Mouse (Mus musculus) limb, embryonic 11.5 days (tissue): ENCODE measurements at regions not wholly inside any gene's neighbourhood (a gene's known extent, or its start where the extent isn't known, plus 50 kb on each side); places are given as distances from the start of the nearest gene placed in this dataset.
A peak's percentile ranks its signal among the peaks of the same experiment; 100 is the strongest.

Experiments used
- ATAC-seq: fragments of 200-750 bp; cut with Nextera tagmentation; 2 replicates; pipeline ENCODE4 v1.8.0; 2017; ENCODE audit warnings: low read depth; ENCODE audit not compliant: insufficient number of reproducible peaks, low FRiP score, low TSS enrichment
- DNase-seq: peaks from one replicate; pipeline ENCODE4 v3.0.0-alpha.2; 2015; ENCODE audit warnings: low spot score
- H3K27ac ChIP-seq: fragments of 300-500 bp; sonication (generic); replicated peaks from 2 replicates; pipeline ENCODE4 v1.5.1; 2014; ENCODE audit warnings: low read depth, mild to moderate bottlenecking, low read length
- H3K27me3 ChIP-seq: fragments of 300-500 bp; sonication (generic); 2 replicates; pipeline ENCODE4 v1.6.1; 2014; ENCODE audit warnings: mild to moderate bottlenecking, low read length, mixed read lengths; ENCODE audit not compliant: control insufficient read depth, insufficient read depth
- H3K36me3 ChIP-seq: fragments of 300-500 bp; sonication (generic); 2 replicates; pipeline ENCODE4 v1.6.1; 2014; ENCODE audit warnings: mild to moderate bottlenecking, low read length, moderate library complexity, mixed read lengths; ENCODE audit not compliant: control insufficient read depth, insufficient read depth
- H3K4me1 ChIP-seq: fragments of 300-500 bp; sonication (generic); 2 replicates; pipeline ENCODE4 v1.6.1; 2014; ENCODE audit warnings: low read length, mixed read lengths; ENCODE audit not compliant: control insufficient read depth, insufficient read depth
- H3K4me2 ChIP-seq: fragments of 300-500 bp; sonication (generic); 2 replicates; pipeline ENCODE4 v1.6.1; 2014; ENCODE audit warnings: low read depth, mild to moderate bottlenecking, moderate library complexity; ENCODE audit not compliant: severe bottlenecking
- H3K4me3 ChIP-seq: fragments of 300-500 bp; sonication (generic); 2 replicates; pipeline ENCODE4 v1.5.1; 2014; ENCODE audit warnings: low read depth, low read length
- H3K9ac ChIP-seq: fragments of 300-500 bp; sonication (generic); 2 replicates; pipeline ENCODE4 v1.6.1; 2014; ENCODE audit warnings: mild to moderate bottlenecking, low read length
- H3K9me3 ChIP-seq: fragments of 300-500 bp; sonication (generic); 2 replicates; pipeline ENCODE4 v1.6.1; 2016; ENCODE audit warnings: low read length; ENCODE audit not compliant: control insufficient read depth
- WGBS: fragments of 180-500 bp; shearing (Covaris S2); extraction: QIAGEN DNeasy Blood & Tissue Kit; methylation state at CpG from one replicate; pipeline ENCODE4 v1.1.7; 2014; 5-methylcytosine and 5-hydroxymethylcytosine counted together

DNA sequence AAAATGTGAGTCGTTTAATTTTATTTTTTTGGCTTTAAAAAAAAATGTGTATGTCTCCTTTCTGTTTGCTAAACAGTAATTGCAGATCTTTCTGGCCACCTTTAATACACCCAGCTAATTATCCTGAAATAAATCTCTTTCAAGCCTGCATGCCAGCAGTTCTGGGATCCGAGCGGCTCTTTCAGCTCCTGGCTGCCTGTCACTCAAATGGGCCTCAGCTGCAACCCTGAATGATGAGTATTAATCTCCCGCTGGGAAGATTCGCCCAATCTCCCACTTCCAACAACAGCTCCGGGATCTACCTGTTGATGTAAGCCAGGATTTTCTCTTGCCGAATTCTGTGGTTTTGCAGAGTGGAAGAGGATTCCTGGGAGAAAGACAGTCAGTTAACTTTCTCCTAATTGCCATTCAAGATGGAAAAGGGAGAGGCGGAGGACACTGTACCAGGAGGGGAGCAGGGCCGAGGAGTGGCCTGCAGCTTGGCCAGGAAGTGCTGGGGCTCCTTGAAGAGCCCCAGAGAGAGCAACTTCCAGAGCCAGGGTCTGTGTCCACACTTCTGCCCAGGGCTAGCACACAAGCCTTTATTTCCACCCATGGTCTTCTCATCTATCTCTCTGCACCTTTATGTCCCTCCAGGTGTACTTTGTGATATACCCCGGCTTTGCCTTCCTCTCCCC lies 272.2 kb downstream of the Bcl11a start:
- no peaks in the 10 kb centered on the region for H3K4me1 ChIP-seq
- no peak overlapping the region for H3K4me2 ChIP-seq
- DNase-seq (no peak), ATAC-seq (no peak)
- H3K9me3 ChIP-seq: no peaks in the 10 kb centered on the region
- H3K9ac ChIP-seq: no peak overlapping the region
- H3K27ac ChIP-seq: no peak overlapping the region
- H3K27me3 ChIP-seq: no peaks in the 10 kb centered on the region
- no peaks in the 10 kb centered on the region for H3K36me3 ChIP-seq
- WGBS: 34% methylated on average over 10 of the region's 10 CpGs
- no peak overlapping the region for H3K4me3 ChIP-seq

GRCm38 (mm10) chr11:24350839-24351238 lies 273.0 kb downstream of the Bcl11a start:
- no peak overlapping the region for H3K4me3 ChIP-seq
- H3K9me3 ChIP-seq: no peaks in the 10 kb centered on the region
- no peak for ATAC-seq
- no peaks in the 10 kb centered on the region for H3K4me1 ChIP-seq
- H3K36me3 ChIP-seq: no peaks in the 10 kb centered on the region
- no peak for DNase-seq
- no peak overlapping the region for H3K9ac ChIP-seq
- WGBS: 89% methylated on average over 4 of the region's 4 CpGs
- H3K27ac ChIP-seq: no peak overlapping the region
- no peaks in the 10 kb centered on the region for H3K27me3 ChIP-seq
- H3K4me2 ChIP-seq: no peak overlapping the region

- Histone ChIP-seq H3K4me3 (no peak overlapping the region), H3K4me1 (no peaks in the 10 kb centered on the region), H3K36me3 (no peaks in the 10 kb centered on the region), H3K9ac (no peak overlapping the region), H3K27me3 (no peaks in the 10 kb centered on the region), H3K4me2 (no peak overlapping the region), H3K27ac (no peak overlapping the region), H3K9me3 (no peaks in the 10 kb centered on the region)
- DNase-seq (no peak), ATAC-seq (no peak)
- 92% methylated on average over 3 of the region's 3 CpGs for WGBS
Observed at GRCm38 (mm10) chr11:24352071-24352470, 274.2 kb downstream of the Bcl11a start.

DNA sequence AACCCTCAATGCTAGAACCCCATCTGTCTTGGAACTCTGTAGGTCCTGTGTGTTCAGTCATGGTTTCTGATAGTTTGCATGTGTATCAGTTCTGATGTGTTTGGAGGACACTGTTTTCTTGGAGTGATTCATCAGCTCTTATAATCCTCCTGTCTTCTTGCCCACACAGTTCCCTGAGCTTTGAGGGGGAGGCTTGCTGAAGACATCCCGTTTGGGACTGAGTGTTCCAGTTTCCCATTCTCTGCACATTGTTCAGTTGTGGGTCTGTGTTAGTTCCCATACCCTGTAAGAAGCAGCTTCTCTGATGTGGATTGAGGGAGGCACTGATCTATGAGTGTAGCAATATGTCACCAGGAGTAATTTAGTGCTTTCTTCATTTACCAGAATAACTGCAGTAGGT lies 275.2 kb downstream of the Bcl11a start:
- H3K4me2 ChIP-seq: no peak overlapping the region
- ATAC-seq (no peak), DNase-seq (no peak)
- no peaks in the 10 kb centered on the region for H3K4me1 ChIP-seq
- no peaks in the 10 kb centered on the region for H3K36me3 ChIP-seq
- H3K27ac ChIP-seq: no peak overlapping the region
- H3K9ac ChIP-seq: no peak overlapping the region
- H3K27me3 ChIP-seq: no peaks in the 10 kb centered on the region
- 77% methylated on average over 1 of the region's 1 CpGs for WGBS
- no peak overlapping the region for H3K4me3 ChIP-seq
- H3K9me3 ChIP-seq: no peaks in the 10 kb centered on the region

DNA sequence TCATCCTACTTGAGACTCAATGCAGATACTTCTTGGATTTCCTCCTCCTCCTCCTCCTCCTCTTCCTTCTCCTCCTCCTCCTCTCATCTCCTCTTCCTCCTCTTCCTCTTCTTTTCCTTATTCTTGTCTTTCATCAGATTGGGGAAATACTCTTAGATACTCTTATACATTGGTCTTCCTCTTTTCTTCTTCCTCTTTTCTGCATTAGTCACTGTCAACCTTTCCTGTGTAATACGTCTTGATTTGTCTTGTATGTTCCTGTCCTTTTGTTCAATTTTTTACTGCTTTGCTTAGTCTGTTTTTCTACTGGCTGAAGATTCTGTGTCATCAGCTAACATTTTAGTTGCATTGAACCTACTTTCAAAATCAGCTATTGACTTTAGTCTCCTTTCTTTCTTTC lies 279.5 kb downstream of the Bcl11a start:
- Histone ChIP-seq H3K4me1 (peaks cover 5% of the 10 kb centered on the region; the same call in 1 of the 2 replicates), H3K9ac (no peak overlapping the region), H3K27me3 (no peaks in the 10 kb centered on the region), H3K9me3 (no peaks in the 10 kb centered on the region), H3K4me3 (no peak overlapping the region), H3K4me2 (no peak overlapping the region), H3K36me3 (no peaks in the 10 kb centered on the region), H3K27ac (no peak overlapping the region)
- WGBS: 90% methylated on average over 1 of the region's 1 CpGs
- no peak for DNase-seq
- ATAC-seq: no peak

GRCm38 (mm10) chr11:24359086-24359485 lies 281.2 kb downstream of the Bcl11a start:
- no peak for ATAC-seq
- peaks cover 19% of the 10 kb centered on the region for H3K4me1 ChIP-seq
- H3K4me3 ChIP-seq: no peak overlapping the region
- H3K4me2 ChIP-seq: no peak overlapping the region
- no peaks in the 10 kb centered on the region for H3K9me3 ChIP-seq
- DNase-seq: peak; percentile 8
- H3K27me3 ChIP-seq: no peaks in the 10 kb centered on the region
- no peaks in the 10 kb centered on the region for H3K36me3 ChIP-seq
- no peak overlapping the region for H3K27ac ChIP-seq
- H3K9ac ChIP-seq: no peak overlapping the region

DNA sequence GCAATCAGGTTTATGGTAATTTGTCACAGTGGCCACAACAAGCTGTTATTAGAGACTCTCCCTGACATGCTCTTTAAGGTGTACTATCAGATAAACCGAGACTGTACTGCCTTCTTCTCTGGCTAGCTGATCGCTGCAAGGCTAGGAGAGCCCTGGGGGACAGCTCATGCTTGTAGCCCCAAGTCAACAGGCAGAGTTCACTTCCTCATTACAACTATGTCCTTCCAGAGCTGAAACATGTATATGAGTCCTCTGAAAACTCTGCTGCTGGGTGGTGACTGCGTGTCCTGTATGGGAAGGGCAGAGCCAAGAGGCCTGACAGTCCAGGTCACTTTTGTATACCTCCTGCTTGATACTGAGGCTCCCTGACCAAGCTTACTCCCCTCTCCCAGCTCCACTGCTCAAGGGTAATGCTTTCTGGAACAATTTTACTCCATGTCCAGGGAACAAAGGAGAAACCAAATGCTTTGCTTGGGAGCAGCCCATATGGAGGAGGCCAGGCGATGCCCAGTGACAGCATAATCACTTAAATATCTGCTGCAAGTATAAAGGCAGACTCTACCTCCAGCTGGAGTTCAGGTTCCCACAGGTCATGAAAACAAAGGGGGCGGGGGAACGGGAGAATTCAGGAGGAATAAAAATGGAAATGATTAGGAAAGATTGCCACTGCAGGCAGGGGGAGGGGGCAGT lies 284.3 kb downstream of the Bcl11a start:
- H3K36me3 ChIP-seq: no peaks in the 10 kb centered on the region
- 44% methylated on average over 6 of the region's 6 CpGs for WGBS
- H3K9me3 ChIP-seq: no peaks in the 10 kb centered on the region
- H3K4me1 ChIP-seq: peaks cover 22% of the 10 kb centered on the region
- peak overlapping the region; percentile 37 for H3K27ac ChIP-seq
- H3K9ac ChIP-seq: no peak overlapping the region
- ATAC-seq (peak; percentile 37; the same call in 1 of the 2 replicates), DNase-seq (no peak)
- H3K27me3 ChIP-seq: no peaks in the 10 kb centered on the region
- H3K4me2 ChIP-seq: no peak overlapping the region
- no peak overlapping the region for H3K4me3 ChIP-seq

GRCm38 (mm10) chr11:24362688-24363035 lies 284.8 kb downstream of the Bcl11a start:
- no peaks in the 10 kb centered on the region for H3K9me3 ChIP-seq
- no peaks in the 10 kb centered on the region for H3K36me3 ChIP-seq
- no peak overlapping the region for H3K4me3 ChIP-seq
- H3K9ac ChIP-seq: no peak overlapping the region
- H3K27ac ChIP-seq: peak overlapping the region; percentile 37
- H3K4me2 ChIP-seq: no peak overlapping the region
- peaks cover 22% of the 10 kb centered on the region for H3K4me1 ChIP-seq
- DNase-seq (peak; percentile 61), ATAC-seq (no peak)
- H3K27me3 ChIP-seq: no peaks in the 10 kb centered on the region
- WGBS: 47% methylated on average over 2 of the region's 2 CpGs
